Mouse (Mus musculus): Measurements from ENCODE around the gene Rps6kb2. TPM values are rescaled to one million over a fixed set of nuclear protein-coding genes. Genes with fewer than 3 reads are reported as not detected.

The Rps6kb2 gene
- 10 to 100 TPM; 27.8 to 43.1 TPM for total RNA-seq (2021)

DNA sequence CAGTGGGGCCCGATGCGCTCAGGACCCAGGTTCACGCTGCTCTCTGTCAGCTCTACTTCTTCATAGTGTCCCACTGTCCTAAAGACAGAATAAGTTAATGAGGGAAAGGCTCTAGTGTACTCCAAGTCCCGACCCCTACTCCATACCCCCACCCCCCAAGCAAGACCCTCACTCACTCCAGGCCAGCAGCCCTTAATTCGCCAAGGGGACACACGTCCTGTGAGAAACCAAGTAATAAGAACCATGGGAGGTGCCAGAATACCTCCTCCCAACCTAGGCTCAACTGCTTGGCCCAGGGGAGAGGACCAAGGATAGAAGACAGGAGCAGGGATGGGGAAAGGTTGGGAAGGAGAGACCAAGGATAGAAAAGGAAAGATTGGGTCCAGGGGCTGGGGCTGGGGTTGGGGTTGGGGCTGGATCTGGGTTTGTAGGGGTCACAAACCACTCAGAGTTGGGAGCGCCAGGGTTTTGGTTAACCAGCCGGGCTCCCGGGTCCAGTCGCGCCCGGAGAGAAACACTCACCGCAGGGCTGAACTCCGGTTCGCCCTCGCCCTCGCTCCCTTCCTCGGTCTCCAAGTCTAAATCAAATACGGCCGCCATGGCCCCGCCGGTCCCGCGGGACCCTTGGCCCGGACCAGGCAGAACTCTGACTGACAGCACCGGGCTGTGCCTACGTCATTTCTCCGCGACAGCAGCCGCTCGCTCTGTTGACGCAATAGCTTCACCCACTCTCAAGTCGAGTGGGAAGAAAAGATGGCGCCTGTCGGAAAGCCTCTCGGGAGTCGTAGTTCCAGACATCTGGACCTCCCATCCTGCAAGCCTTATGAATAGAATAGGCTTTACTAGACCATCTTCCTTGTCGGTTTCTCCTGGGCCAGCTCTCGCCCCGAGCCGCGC lies at the start of gene Rps6kb2:
Rps6kb2 (minus strand) TSS at position 709 of the 897 bp plus-strand sequence.
- intact Hi-C loops (cut with DNase I) = loop anchor here (2.0 kb wide), 2 partner anchors 14 to 38 kb away; partner anchors contain the start of genes Aip and Coro1b

GRCm38 (mm10) chr19:4211891-4212588 lies 48.9 kb upstream of the Rps6kb2 start:
- DNase-seq (ENCODE audit: low spot score in 2 of 2) = no peak
- intact Hi-C loops (cut with DNase I) = no loop called here

More for the DNA sequence above, at the start of gene Rps6kb2:
- DNase-seq (ENCODE audit: low spot score in 2 of 2) = peak; percentile 96 to 98

DNA sequence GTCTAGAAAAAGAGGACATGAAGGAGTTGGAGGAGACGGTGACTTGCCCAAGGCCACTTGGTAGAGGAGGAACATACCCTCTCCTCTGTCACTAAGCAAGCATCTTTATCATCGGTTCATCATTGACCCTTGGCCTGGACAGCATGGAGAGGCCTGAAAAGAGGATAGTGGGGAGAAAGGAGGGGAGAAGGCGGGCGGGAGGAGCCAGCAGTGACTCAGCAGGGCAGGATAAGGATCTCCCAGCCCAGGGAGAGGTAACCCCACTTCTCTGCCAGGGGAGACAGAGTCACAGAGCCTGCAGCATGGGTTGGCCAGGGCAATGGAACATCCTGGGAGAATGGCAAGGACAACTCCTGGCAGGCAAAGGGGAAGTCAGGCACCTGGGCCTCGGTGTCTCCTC lies 45.4 kb upstream of the Rps6kb2 start:
- intact Hi-C loops (cut with DNase I) = no loop called here

DNA sequence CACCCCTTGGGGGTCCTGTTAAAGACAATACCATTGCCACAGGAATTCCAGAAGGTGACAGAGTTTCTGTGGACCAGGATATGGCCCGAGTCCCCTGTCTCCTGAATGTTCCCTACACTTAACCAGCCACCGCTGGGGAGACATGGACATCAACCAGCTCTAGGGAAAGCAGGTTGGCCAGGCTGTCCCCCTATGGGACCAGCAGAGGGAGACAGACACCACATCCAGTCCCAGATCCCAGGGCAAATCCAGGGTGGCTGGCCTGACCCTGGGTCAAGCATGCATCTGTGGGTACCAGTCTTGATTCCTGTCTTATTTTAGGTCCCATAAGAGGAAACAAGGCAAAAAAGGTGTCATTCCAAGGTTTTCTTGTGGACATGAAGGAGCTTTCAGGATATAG lies 43.8 kb upstream of the Rps6kb2 start:
- DNase-seq (ENCODE audit: low spot score in 2 of 2) = peak in 1 of 2 experiments; percentile 58
- intact Hi-C loops (cut with DNase I) = loop anchor here (2.0 kb wide), 1 partner anchor 22 kb away; no protein-coding TSS in a partner anchor

More for the DNA sequence above, 45.4 kb upstream of the Rps6kb2 start:
- DNase-seq (ENCODE audit: low spot score in 2 of 2) = no peak

- no peak for DNase-seq (ENCODE audit: low spot score in 2 of 2)
- intact Hi-C loops (cut with DNase I) = loop anchor here (5.0 kb wide), 1 partner anchor 38 kb away; no protein-coding TSS in a partner anchor
These were observed 41.7 kb upstream of the Rps6kb2 start for GRCm38 (mm10) chr19:4204889-4205288.

DNA sequence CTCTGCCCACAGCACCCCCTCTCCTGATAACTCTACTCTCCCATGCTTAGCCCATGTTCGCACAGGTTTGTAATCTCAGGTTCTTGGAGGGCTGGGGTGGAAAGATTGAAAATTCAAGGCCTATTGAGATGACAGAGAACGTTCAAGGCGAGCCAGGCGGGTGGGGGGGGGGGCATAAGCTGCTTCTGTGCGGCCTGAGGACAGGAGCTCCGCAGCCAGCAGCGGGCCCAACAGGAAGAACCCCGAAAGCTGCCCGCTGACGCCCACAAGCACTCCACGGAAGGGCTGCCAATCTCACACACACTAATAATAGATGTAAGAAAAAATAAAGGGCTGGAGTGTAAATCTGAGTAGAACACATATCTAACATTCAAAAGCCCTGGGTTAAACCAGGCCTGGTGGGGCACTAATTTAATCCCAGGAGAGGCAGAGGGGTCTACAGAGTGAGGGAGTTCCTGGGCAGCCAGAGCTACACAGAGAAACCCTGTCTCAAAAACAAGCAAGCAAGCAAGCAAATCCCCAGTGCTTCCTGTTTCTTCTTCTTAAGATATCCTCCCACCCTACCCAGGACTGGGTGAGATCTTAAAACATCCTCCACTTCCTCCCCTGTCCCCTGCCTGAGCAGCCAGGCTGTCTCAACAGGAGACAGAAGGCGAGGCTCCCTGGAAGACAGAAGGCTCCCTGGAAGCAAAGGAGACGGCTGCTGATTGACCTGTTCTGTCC lies 40.6 kb upstream of the Rps6kb2 start:
- DNase-seq (ENCODE audit: low spot score in 2 of 2) = no peak
- intact Hi-C loops (cut with DNase I) = loop anchor here (5.0 kb wide), 1 partner anchor 36 kb away; no protein-coding TSS in a partner anchor

DNA sequence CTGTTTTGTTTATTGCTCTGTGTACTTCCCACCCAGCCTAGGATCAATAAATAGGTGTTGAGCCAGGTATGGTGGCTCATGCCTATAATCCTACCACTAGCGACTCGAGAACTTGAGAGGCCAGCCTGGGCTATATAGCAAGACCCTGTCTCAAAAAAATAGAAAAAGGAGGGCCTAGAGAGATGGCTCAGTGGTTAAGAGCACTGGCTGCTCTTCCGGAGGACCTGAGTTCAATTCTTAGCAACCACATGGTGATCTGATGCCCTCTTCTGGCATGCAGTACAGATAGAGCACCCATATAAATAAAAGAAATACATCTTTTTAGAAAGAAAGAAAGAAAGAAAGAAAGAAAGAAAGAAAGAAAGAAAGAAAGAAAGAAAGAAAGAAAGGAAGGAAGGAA lies 40.0 kb upstream of the Rps6kb2 start:
- DNase-seq (ENCODE audit: low spot score in 2 of 2) = no peak
- intact Hi-C loops (cut with DNase I) = loop anchor here (5.0 kb wide), 1 partner anchor 36 kb away; no protein-coding TSS in a partner anchor

- DNase-seq (ENCODE audit: low spot score in 2 of 2) = no peak
- intact Hi-C loops (cut with DNase I) = loop anchor here (5.0 kb wide), 1 partner anchor 35 kb away; no protein-coding TSS in a partner anchor
These were observed 39.0 kb upstream of the Rps6kb2 start for GRCm38 (mm10) chr19:4202149-4202548.

DNA sequence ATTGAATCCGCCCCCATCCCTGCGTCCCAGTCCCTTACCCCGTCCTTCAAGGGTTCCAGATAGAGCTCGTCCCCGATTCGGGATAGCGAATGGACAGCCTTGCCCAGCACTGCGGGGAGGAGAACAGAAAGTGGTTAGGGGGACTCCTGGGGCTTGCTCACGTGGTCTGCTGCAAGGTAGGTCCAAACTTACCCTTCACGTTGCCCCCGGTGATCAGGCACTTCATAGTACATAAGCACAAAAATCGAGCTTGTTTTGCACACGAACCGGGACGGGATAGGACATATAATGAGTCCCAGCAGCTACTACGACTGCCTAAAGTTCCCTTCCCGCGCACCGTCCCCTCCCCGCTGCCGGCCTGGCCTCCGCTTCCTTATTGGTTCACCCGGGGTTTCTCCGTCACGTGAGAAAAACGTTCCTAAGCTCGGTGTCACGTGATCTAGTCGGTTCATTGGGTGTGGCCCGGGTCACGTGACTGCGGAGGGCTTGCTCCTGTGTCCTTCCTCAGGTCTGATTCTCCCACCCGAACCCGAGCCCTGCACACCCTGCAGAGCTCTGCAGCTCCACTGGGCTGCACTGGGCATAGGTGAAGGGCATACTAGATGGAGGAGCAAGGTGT lies 38.2 kb upstream of the Rps6kb2 start, which contains the start of gene Rad9a:
Rad9a (minus strand) TSS at position 372 of the 619 bp plus-strand sequence.
- intact Hi-C loops (cut with DNase I) = loop anchor here (5.0 kb wide), 1 partner anchor 34 kb away; no protein-coding TSS in a partner anchor
- DNase-seq (ENCODE audit: low spot score in 2 of 2) = peak; percentile 92 to 94

DNA sequence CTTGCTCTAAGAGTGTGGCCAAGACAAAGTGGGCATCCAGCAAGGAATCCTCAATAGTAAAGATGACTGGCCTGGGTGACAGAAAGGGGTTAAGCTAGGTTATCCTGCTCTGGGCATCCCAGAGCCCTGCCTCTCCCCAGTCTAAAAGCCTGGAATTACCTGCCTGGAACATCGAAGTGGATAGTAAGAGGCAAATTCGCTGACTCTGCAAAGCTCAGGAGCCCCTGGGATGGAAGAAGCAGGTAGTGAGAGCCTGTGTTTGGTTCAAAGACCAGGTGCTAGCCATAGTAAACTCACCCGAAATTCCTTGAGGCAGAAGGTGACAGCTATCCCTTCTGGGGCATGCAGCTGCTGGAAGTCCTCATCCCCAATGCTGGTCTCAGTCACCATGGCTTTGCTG lies 34.0 kb upstream of the Rps6kb2 start:
- DNase-seq (ENCODE audit: low spot score in 2 of 2) = no peak
- intact Hi-C loops (cut with DNase I) = no loop called here

- intact Hi-C loops (cut with DNase I) = no loop called here
- DNase-seq (ENCODE audit: low spot score in 2 of 2) = no peak
These were observed 33.4 kb upstream of the Rps6kb2 start for GRCm38 (mm10) chr19:4196548-4196947.

GRCm38 (mm10) chr19:4196048-4196447 lies 32.9 kb upstream of the Rps6kb2 start:
- no peak for DNase-seq (ENCODE audit: low spot score in 2 of 2)
- intact Hi-C loops (cut with DNase I) = no loop called here

DNA sequence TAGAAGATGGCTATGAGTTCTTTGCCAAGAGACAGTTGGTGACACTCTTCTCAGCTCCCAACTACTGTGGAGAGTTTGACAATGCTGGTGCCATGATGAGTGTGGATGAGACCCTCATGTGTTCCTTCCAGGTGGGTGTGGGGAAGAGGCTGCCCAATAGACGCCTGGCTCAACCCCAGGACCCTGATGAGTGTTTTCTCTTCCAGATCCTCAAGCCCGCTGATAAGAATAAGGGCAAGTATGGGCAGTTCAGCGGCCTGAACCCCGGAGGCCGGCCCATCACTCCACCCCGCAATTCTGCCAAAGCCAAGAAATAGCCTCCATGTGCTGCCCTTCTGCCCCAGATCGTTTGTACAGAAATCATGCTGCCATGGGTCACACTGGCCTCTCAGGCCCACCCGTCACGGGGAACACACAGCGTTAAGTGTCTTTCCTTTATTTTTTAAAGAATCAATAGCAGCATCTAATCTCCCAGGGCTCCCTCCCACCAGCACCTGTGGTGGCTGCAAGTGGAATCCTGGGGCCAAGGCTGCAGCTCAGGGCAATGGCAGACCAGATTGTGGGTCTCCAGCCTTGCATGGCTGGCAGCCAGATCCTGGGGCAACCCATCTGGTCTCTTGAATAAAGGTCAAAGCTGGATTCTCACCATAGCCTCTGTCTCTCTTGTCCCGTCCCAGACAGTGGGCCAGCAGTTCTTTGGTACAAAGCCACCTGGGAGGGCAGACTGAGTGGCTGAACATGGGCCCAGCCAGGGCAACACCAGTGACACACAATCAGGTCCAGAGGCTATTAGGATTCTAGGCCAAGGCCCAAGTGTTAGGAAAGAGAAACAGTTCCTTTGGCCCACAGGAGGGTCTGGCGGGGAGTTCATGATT lies 31.9 kb upstream of the Rps6kb2 start:
- intact Hi-C loops (cut with DNase I) = loop anchor here (5.0 kb wide), 1 partner anchor 68 kb away; the partner anchor contains the start of gene Aip
- no peak for DNase-seq (ENCODE audit: low spot score in 2 of 2)

DNA sequence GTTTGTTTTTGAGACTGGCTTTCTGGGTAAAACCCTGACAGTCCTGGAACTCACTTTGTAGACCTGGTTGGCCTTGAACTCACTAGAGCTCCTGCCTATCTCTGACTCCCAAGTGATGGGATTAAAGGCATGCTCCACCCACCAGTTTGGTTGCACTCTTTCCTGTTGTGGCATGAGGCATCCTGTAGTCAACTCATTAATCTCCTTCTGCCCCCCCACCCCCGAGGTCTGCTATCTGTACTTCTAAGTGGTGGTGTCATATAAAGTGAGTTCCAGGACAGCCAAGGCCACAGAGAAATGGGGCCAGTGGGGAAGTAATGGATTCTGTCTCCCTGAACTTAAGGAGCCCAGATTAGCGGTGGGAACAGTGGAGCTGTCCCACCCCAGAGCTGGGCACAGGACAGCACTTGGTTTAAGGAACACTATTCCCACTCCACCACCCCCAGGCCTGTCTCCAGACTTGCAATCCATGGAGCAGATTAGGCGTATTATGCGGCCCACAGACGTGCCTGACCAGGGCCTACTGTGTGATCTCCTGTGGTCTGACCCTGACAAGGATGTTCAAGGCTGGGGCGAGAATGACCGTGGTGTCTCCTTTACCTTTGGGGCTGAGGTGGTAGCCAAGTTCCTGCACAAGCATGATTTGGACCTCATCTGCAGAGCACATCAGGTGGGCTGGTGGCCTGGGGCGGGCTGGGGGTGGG lies 31.0 kb upstream of the Rps6kb2 start:
- no peak for DNase-seq (ENCODE audit: low spot score in 2 of 2)
- intact Hi-C loops (cut with DNase I) = loop anchor here (5.0 kb wide), 1 partner anchor 67 kb away; the partner anchor contains the start of gene Aip

DNA sequence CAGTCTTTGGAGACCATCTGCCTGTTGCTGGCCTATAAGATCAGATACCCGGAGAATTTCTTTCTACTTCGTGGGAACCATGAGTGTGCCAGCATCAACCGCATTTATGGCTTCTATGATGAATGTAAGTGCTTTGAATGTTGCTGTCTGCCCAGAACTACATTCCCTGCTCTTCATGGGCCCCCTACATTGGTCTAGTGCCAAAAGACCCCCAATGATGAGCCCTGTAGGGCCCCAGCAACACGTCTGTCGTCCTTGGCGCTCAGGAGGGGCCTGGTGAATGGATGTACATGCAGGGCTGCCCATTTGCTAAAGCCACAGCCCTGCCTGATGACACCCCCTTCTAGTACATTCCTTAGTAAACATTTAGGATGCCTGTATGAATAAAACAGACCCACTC lies 30.0 kb upstream of the Rps6kb2 start:
- DNase-seq (ENCODE audit: low spot score in 2 of 2) = no peak
- intact Hi-C loops (cut with DNase I) = loop anchor here (5.0 kb wide), 1 partner anchor 66 kb away; the partner anchor contains the start of gene Aip

DNA sequence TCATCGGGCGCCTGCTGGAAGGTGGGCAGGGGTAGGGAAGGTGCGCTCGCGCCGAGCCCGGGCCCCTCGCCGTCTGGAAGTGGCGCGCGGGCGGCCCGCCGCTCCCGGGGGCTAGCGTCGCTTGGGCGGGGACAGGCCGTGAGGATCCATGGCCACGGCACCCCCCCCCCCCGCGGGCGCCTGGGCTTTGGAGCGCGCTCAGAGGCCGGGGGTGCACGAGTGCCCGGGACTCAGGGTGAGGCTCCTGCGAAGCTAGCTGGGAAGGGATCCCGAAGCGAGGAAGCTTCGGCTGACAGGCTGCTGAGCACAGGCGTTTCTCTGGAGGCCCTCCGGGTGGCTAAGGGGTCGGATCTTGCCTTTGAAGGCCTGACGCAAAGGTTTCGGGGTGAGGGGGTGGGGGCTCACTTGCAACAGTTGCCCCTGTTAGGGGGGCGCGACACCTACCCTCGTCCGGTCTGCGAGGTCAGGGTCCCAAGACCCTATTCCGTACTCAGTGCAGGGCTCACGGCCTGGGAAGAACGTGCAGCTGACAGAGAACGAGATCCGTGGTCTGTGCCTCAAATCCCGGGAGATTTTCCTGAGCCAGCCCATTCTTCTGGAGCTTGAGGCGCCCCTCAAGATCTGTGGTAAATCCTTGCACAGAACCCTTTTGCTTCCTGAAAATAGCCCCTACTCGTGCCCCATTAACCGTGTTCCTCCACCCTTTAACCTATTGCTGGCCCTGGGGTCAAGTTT lies 29.3 kb upstream of the Rps6kb2 start:
- intact Hi-C loops (cut with DNase I) = loop anchor here (5.0 kb wide), 1 partner anchor 65 kb away; the partner anchor contains the start of gene Aip
- DNase-seq (ENCODE audit: low spot score in 2 of 2) = no peak

Data from left cerebral cortex, postnatal 36 days (tissue).